Mouse (Mus musculus): ENCODE data around the gene Ccdc181.
"Not testable (repeated sequence)": the region's sequence is repeated elsewhere in the genome, so short reads cannot be mapped to it uniquely, and the experiment has no call there.

Gene Ccdc181

GRCm38 (mm10) chr1:164275455-164275954 is at the start of gene Ccdc181:
TSS of gene Ccdc181 (plus strand) at chr1:164275585.
- peak; percentile 95 for DNase-seq (ENCODE audit: low read depth)

- not testable (repeated sequence) for DNase-seq (ENCODE audit: low read depth)
These were observed 43.3 kb upstream of the Ccdc181 start for GRCm38 (mm10) chr1:164231937-164232570.

- no peak for DNase-seq (ENCODE audit: low read depth)
These were observed 41.9 kb upstream of the Ccdc181 start for GRCm38 (mm10) chr1:164233447-164233846.

- DNase-seq (ENCODE audit: low read depth), result no peak
These were observed 40.3 kb upstream of the Ccdc181 start for GRCm38 (mm10) chr1:164235078-164235477.

GRCm38 (mm10) chr1:164236078-164236477 is 39.3 kb upstream of the Ccdc181 start:
- no peak for DNase-seq (ENCODE audit: low read depth)

- DNase-seq (ENCODE audit: low read depth), result no peak
These were observed 33.9 kb upstream of the Ccdc181 start for GRCm38 (mm10) chr1:164241494-164241893.

GRCm38 (mm10) chr1:164242809-164243208 is 32.6 kb upstream of the Ccdc181 start:
- no peak for DNase-seq (ENCODE audit: low read depth)

- peak; percentile 13 for DNase-seq (ENCODE audit: low read depth)
These were observed 27.9 kb upstream of the Ccdc181 start for GRCm38 (mm10) chr1:164247442-164247841.

GRCm38 (mm10) chr1:164247971-164248370 is 27.4 kb upstream of the Ccdc181 start:
- DNase-seq (ENCODE audit: low read depth), result peak; percentile 61

GRCm38 (mm10) chr1:164248465-164249331 is 26.7 kb upstream of the Ccdc181 start, which contains the start of gene Slc19a2:
TSS of gene Slc19a2 (plus strand) at chr1:164249046.
- peak; percentile 98 for DNase-seq (ENCODE audit: low read depth)

GRCm38 (mm10) chr1:164249332-164249711 is 26.1 kb upstream of the Ccdc181 start:
- peak; percentile 66 for DNase-seq (ENCODE audit: low read depth)

GRCm38 (mm10) chr1:164250391-164251150 is 24.8 kb upstream of the Ccdc181 start:
- peak; percentile 69 for DNase-seq (ENCODE audit: low read depth)

- no peak for DNase-seq (ENCODE audit: low read depth)
These were observed 23.9 kb upstream of the Ccdc181 start for GRCm38 (mm10) chr1:164251438-164251837.

- DNase-seq (ENCODE audit: low read depth), result no peak
These were observed 22.8 kb upstream of the Ccdc181 start for GRCm38 (mm10) chr1:164252551-164252950.

GRCm38 (mm10) chr1:164254836-164255235 is 20.5 kb upstream of the Ccdc181 start:
- no peak for DNase-seq (ENCODE audit: low read depth)

GRCm38 (mm10) chr1:164260171-164261028 is 15.0 kb upstream of the Ccdc181 start:
- DNase-seq (ENCODE audit: low read depth), result no peak

GRCm38 (mm10) chr1:164261553-164261952 is 13.8 kb upstream of the Ccdc181 start:
- peak; percentile 65 for DNase-seq (ENCODE audit: low read depth)

GRCm38 (mm10) chr1:164270941-164271340 is 4.4 kb upstream of the Ccdc181 start:
- no peak for DNase-seq (ENCODE audit: low read depth)

GRCm38 (mm10) chr1:164273659-164274058 is 1.7 kb upstream of the Ccdc181 start:
- DNase-seq (ENCODE audit: low read depth), result no peak

GRCm38 (mm10) chr1:164276552-164276951 is 1.2 kb downstream of the Ccdc181 start:
- peak; percentile 94 for DNase-seq (ENCODE audit: low read depth)

- DNase-seq (ENCODE audit: low read depth), result no peak
These were observed 3.9 kb downstream of the Ccdc181 start for GRCm38 (mm10) chr1:164279332-164279731.

All from 416B (cell line).